Mouse (Mus musculus): Measurements from ENCODE around the gene Frmd4a.
"Not testable (repeated sequence)": the region's sequence is repeated elsewhere in the genome, so short reads cannot be mapped to it uniquely, and the experiment has no call there.

Frmd4a gene

GRCm38 (mm10) chr2:4291671-4292070, 274.2 kb downstream of the Frmd4a start:
- no peak for DNase-seq

GRCm38 (mm10) chr2:4293726-4294125, 276.2 kb downstream of the Frmd4a start:
- no peak for DNase-seq

- DNase-seq: no peak
These were observed 278.1 kb downstream of the Frmd4a start for GRCm38 (mm10) chr2:4295641-4296040.

- DNase-seq: no peak
These were observed 279.4 kb downstream of the Frmd4a start for GRCm38 (mm10) chr2:4296881-4297280.

GRCm38 (mm10) chr2:4298325-4299215, 281.1 kb downstream of the Frmd4a start:
- no peak for DNase-seq

GRCm38 (mm10) chr2:4299593-4299992, 282.1 kb downstream of the Frmd4a start:
- no peak for DNase-seq

GRCm38 (mm10) chr2:4300383-4300811, 282.9 kb downstream of the Frmd4a start:
- no peak for DNase-seq

GRCm38 (mm10) chr2:4300816-4301215, 283.3 kb downstream of the Frmd4a start:
- DNase-seq: no peak

- DNase-seq: no peak
These were observed 283.7 kb downstream of the Frmd4a start for GRCm38 (mm10) chr2:4301256-4301655.

GRCm38 (mm10) chr2:4301692-4302091, 284.2 kb downstream of the Frmd4a start:
- DNase-seq: no peak

- no peak for DNase-seq
These were observed 284.6 kb downstream of the Frmd4a start for GRCm38 (mm10) chr2:4302119-4302518.

- DNase-seq: no peak
These were observed 289.6 kb downstream of the Frmd4a start for GRCm38 (mm10) chr2:4307076-4307475.

- DNase-seq: no peak
These were observed 297.0 kb downstream of the Frmd4a start for GRCm38 (mm10) chr2:4314545-4314944.

GRCm38 (mm10) chr2:4316589-4316988, 299.1 kb downstream of the Frmd4a start:
- no peak for DNase-seq

- no peak for DNase-seq
These were observed 300.6 kb downstream of the Frmd4a start for GRCm38 (mm10) chr2:4318134-4318533.

- DNase-seq: no peak
These were observed 308.9 kb downstream of the Frmd4a start for GRCm38 (mm10) chr2:4326241-4327010.

- no peak for DNase-seq
These were observed 309.5 kb downstream of the Frmd4a start for GRCm38 (mm10) chr2:4327011-4327340.

- no peak for DNase-seq
These were observed 314.9 kb downstream of the Frmd4a start for GRCm38 (mm10) chr2:4332441-4332840.

- DNase-seq: no peak
These were observed 316.7 kb downstream of the Frmd4a start for GRCm38 (mm10) chr2:4334201-4334600.

GRCm38 (mm10) chr2:4334936-4335335, 317.4 kb downstream of the Frmd4a start:
- no peak for DNase-seq

GRCm38 (mm10) chr2:4335881-4336280, 318.4 kb downstream of the Frmd4a start:
- DNase-seq: no peak

- not testable (repeated sequence) for DNase-seq
These were observed 320.8 kb downstream of the Frmd4a start for GRCm38 (mm10) chr2:4338290-4338689.

- no peak for DNase-seq
These were observed 321.6 kb downstream of the Frmd4a start for GRCm38 (mm10) chr2:4339128-4339527.

Data from cerebellum, adult 9-10 months (tissue).